Mouse (Mus musculus): ENCODE results near the gene Zfp213.

Gene Zfp213

GRCm38 (mm10) chr17:23571084-23571483 lies 7.0 kb upstream of the Zfp213 start:
- DNase-seq, result peak; percentile 49

GRCm38 (mm10) chr17:23570017-23570416 lies 6.0 kb upstream of the Zfp213 start:
- DNase-seq, result peak; percentile 56

- DNase-seq, result no peak
Measured at GRCm38 (mm10) chr17:23568370-23568769, 4.3 kb upstream of the Zfp213 start.

- no peak for DNase-seq
Measured at GRCm38 (mm10) chr17:23566787-23567186, 2.7 kb upstream of the Zfp213 start.

- DNase-seq, result no peak
Measured at GRCm38 (mm10) chr17:23564368-23564715, 304 bp upstream of the Zfp213 start.

- DNase-seq, result peak; percentile 61
Measured at GRCm38 (mm10) chr17:23559767-23560166, 4.3 kb downstream of the Zfp213 start.

GRCm38 (mm10) chr17:23555243-23555916 lies 8.7 kb downstream of the Zfp213 start:
- DNase-seq, result no peak

- no peak for DNase-seq
Measured at GRCm38 (mm10) chr17:23554321-23554720, 9.7 kb downstream of the Zfp213 start.

- no peak for DNase-seq
Measured at GRCm38 (mm10) chr17:23553634-23554120, 10.4 kb downstream of the Zfp213 start.

- no peak for DNase-seq
Measured at GRCm38 (mm10) chr17:23552896-23553633, 11.0 kb downstream of the Zfp213 start.

- DNase-seq, result no peak
Measured at GRCm38 (mm10) chr17:23551963-23552362, 12.1 kb downstream of the Zfp213 start.

- peak; percentile 24 for DNase-seq
Measured at GRCm38 (mm10) chr17:23551416-23551815, 12.6 kb downstream of the Zfp213 start.

GRCm38 (mm10) chr17:23550856-23551255 lies 13.2 kb downstream of the Zfp213 start:
- DNase-seq, result peak; percentile 57

- peak; percentile 94 for DNase-seq
Measured at GRCm38 (mm10) chr17:23550188-23550791, 13.7 kb downstream of the Zfp213 start.

- peak; percentile 32 for DNase-seq
Measured at GRCm38 (mm10) chr17:23549441-23549840, 14.6 kb downstream of the Zfp213 start.

GRCm38 (mm10) chr17:23548615-23549014 lies 15.4 kb downstream of the Zfp213 start:
- peak; percentile 87 for DNase-seq

GRCm38 (mm10) chr17:23547681-23548443 lies 16.2 kb downstream of the Zfp213 start:
- peak; percentile 8 for DNase-seq

GRCm38 (mm10) chr17:23546702-23547505 lies 17.1 kb downstream of the Zfp213 start:
- DNase-seq, result peak; percentile 93

- peak; percentile 87 for DNase-seq
Measured at GRCm38 (mm10) chr17:23546333-23546701, 17.7 kb downstream of the Zfp213 start.

GRCm38 (mm10) chr17:23545841-23546240 lies 18.2 kb downstream of the Zfp213 start:
- DNase-seq, result no peak

- no peak for DNase-seq
Measured at GRCm38 (mm10) chr17:23544766-23545165, 19.3 kb downstream of the Zfp213 start.

GRCm38 (mm10) chr17:23543983-23544382 lies 20.1 kb downstream of the Zfp213 start:
- no peak for DNase-seq

Data from retina, postnatal 1 day (tissue).